Mouse (Mus musculus): ENCODE measurements at regions not wholly inside any gene's neighbourhood (a gene's known extent, or its start where the extent isn't known, plus 50 kb on each side); places are given as distances from the start of the nearest gene placed in this dataset.
"Not testable (repeated sequence)": the region's sequence is repeated elsewhere in the genome, so short reads cannot be mapped to it uniquely, and the experiment has no call there.

GRCm38 (mm10) chr3:72377387-72377786 is 590.3 kb downstream of the Sis start:
- no peaks in the 10 kb centered on the region for H3K9me3 ChIP-seq (replicated peaks; ENCODE audit: low read length)
- H3K4me2 ChIP-seq (ENCODE audit: low read length) = no peak overlapping the region
- no peak overlapping the region for H3K27ac ChIP-seq
- H3K36me3 ChIP-seq (ENCODE audit: insufficient read depth, low read length) = no peaks in the 10 kb centered on the region
- no peaks in the 10 kb centered on the region for H3K27me3 ChIP-seq (ENCODE audit: insufficient read depth, low read length)
- H3K9ac ChIP-seq (ENCODE audit: low read depth, low read length) = no peak overlapping the region
- 75% methylated on average over 3 of the region's 3 CpGs for WGBS
- TF ChIP-seq CTCF (IDR thresholded peaks at IDR 0.05; ENCODE audit: low read depth) = no peak
- no peak for ATAC-seq (replicated peaks; ENCODE audit: low FRiP score, low read depth)
- H3K4me3 ChIP-seq (replicated peaks; ENCODE audit: low read depth, low read length) = no peak overlapping the region
- H3K4me1 ChIP-seq (replicated peaks; ENCODE audit: insufficient read depth, low read length) = no peaks in the 10 kb centered on the region
- DNase-seq (ENCODE audit: low spot score) = no peak

GRCm38 (mm10) chr3:72359906-72360305 is 607.8 kb downstream of the Sis start:
- H3K36me3 ChIP-seq (ENCODE audit: insufficient read depth, low read length); H3K4me2 ChIP-seq (ENCODE audit: low read length); H3K27me3 ChIP-seq (ENCODE audit: insufficient read depth, low read length); H3K4me3 ChIP-seq (replicated peaks; ENCODE audit: low read depth, low read length); H3K9me3 ChIP-seq (replicated peaks; ENCODE audit: low read length); H3K27ac ChIP-seq; H3K4me1 ChIP-seq (replicated peaks; ENCODE audit: insufficient read depth, low read length); ATAC-seq (replicated peaks; ENCODE audit: low FRiP score, low read depth); DNase-seq (ENCODE audit: low spot score); H3K9ac ChIP-seq (ENCODE audit: low read depth, low read length): not testable (repeated sequence)
- 87% methylated on average over 3 of the region's 4 CpGs for WGBS

GRCm38 (mm10) chr3:72328066-72328465 is 639.6 kb downstream of the Sis start:
- WGBS = 71% methylated on average over 1 of the region's 1 CpGs

GRCm38 (mm10) chr3:72323877-72324276 is 643.8 kb downstream of the Sis start:
- Histone ChIP-seq H3K9ac (ENCODE audit: low read depth, low read length) (no peak overlapping the region), H3K4me3 (replicated peaks; ENCODE audit: low read depth, low read length) (no peak overlapping the region), H3K27me3 (ENCODE audit: insufficient read depth, low read length) (no peaks in the 10 kb centered on the region), H3K27ac (no peak overlapping the region), H3K36me3 (ENCODE audit: insufficient read depth, low read length) (no peaks in the 10 kb centered on the region), H3K4me2 (ENCODE audit: low read length) (no peak overlapping the region), H3K4me1 (replicated peaks; ENCODE audit: insufficient read depth, low read length) (no peaks in the 10 kb centered on the region), H3K9me3 (replicated peaks; ENCODE audit: low read length) (no peaks in the 10 kb centered on the region)
- ATAC-seq (replicated peaks; ENCODE audit: low FRiP score, low read depth) = no peak
- no peak for TF ChIP-seq CTCF (IDR thresholded peaks at IDR 0.05; ENCODE audit: low read depth)
- no peak for DNase-seq (ENCODE audit: low spot score)

More at GRCm38 (mm10) chr3:72328066-72328465, 639.6 kb downstream of the Sis start:
- DNase-seq (ENCODE audit: low spot score) = peak; percentile 25
- Histone ChIP-seq H3K27me3 (ENCODE audit: insufficient read depth, low read length) (no peaks in the 10 kb centered on the region), H3K4me1 (replicated peaks; ENCODE audit: insufficient read depth, low read length) (no peaks in the 10 kb centered on the region), H3K4me3 (replicated peaks; ENCODE audit: low read depth, low read length) (no peak overlapping the region), H3K9me3 (replicated peaks; ENCODE audit: low read length) (no peaks in the 10 kb centered on the region), H3K4me2 (ENCODE audit: low read length) (no peak overlapping the region), H3K9ac (ENCODE audit: low read depth, low read length) (no peak overlapping the region), H3K36me3 (ENCODE audit: insufficient read depth, low read length) (no peaks in the 10 kb centered on the region), H3K27ac (no peak overlapping the region)
- ATAC-seq (replicated peaks; ENCODE audit: low FRiP score, low read depth) = no peak
- TF ChIP-seq CTCF (IDR thresholded peaks at IDR 0.05; ENCODE audit: low read depth) = no peak

- ATAC-seq (replicated peaks; ENCODE audit: low FRiP score, low read depth) (no peak), DNase-seq (ENCODE audit: low spot score) (no peak)
- Histone ChIP-seq H3K9me3 (replicated peaks; ENCODE audit: low read length) (no peaks in the 10 kb centered on the region), H3K27me3 (ENCODE audit: insufficient read depth, low read length) (no peaks in the 10 kb centered on the region), H3K4me1 (replicated peaks; ENCODE audit: insufficient read depth, low read length) (no peaks in the 10 kb centered on the region), H3K4me3 (replicated peaks; ENCODE audit: low read depth, low read length) (no peak overlapping the region), H3K4me2 (ENCODE audit: low read length) (no peak overlapping the region), H3K27ac (no peak overlapping the region), H3K9ac (ENCODE audit: low read depth, low read length) (no peak overlapping the region), H3K36me3 (ENCODE audit: insufficient read depth, low read length) (no peaks in the 10 kb centered on the region)
- no peak for TF ChIP-seq CTCF (IDR thresholded peaks at IDR 0.05; ENCODE audit: low read depth)
- WGBS = 59% methylated on average over 4 of the region's 4 CpGs
Observed at GRCm38 (mm10) chr3:72304654-72305053, 663.0 kb downstream of the Sis start.
